Mouse (Mus musculus) ES-Bruce4 (cell line): ENCODE measurements around the gene Mlec.

ENCODE experiments used
- CTCF ChIP-seq: IDR thresholded peaks from one replicate; pipeline ENCODE4 v1.8.1; 2011; ENCODE audit warnings: low read depth, low read length
- EP300 ChIP-seq: IDR thresholded peaks from 2 replicates; pipeline ENCODE4 v1.6.1; 2011; ENCODE audit warnings: low read depth, low read length; ENCODE audit not compliant: insufficient read depth
- POLR2A ChIP-seq: IDR thresholded peaks from one replicate; pipeline ENCODE4 v1.8.1; 2011; ENCODE audit warnings: low read length; ENCODE audit not compliant: insufficient read depth

DNA sequence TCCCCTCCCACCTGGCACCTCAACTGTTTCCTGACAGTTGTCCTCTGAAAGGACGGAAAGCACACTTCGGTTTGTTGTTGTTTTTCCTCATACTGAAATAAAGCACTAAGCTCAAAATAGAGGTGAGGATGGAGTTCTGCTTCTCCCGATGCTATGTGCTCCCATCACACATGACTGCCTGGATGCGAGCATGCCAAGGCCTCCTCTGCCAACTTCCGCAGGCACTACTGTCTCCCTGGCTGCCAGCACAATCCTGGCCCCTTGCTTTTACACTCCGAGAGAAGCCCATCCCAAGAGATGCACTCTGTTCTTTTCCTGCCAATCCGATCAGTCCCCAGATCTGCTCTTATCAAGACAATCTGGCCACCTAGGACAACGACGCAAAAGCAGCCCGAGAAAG lies 14.4 kb downstream of the Mlec start:
- TF ChIP-seq POLR2A (no peak), CTCF (no peak), EP300 (no peak)
